Mouse (Mus musculus) layer of hippocampus, postnatal 10 days (tissue): Measurements from ENCODE around the gene Dmd. TPM values are rescaled to one million over a fixed set of nuclear protein-coding genes. Genes with fewer than 3 reads are reported as not detected.
"Not testable (repeated sequence)": the region's sequence is repeated elsewhere in the genome, so short reads cannot be mapped to it uniquely, and the experiment has no call there.

ENCODE experiments used
- DNase-seq, 2 experiments: peaks; one replicate each; pipeline ENCODE4 v3.0.0; 2021; ENCODE audit warnings: low spot score in 2 of 2
- long read RNA-seq: library from polyadenylated mRNA; stranded (forward); transcript quantifications from one replicate; pipeline ENCODE4 v2.0.0, GENCODE M21; 2023
- total RNA-seq, 2 experiments: library from RNA; stranded (reverse); gene quantifications; 2 replicates each; pipeline ENCODE4 v1.2.3; 2021

Dmd gene
- total RNA-seq: 10 to 100 TPM; 67.6 to 68.6 TPM
- long read RNA-seq, full-length matches to known transcripts: 2 of 9 reads
- long read RNA-seq, partial matches to known transcripts: 1 of 9 reads
- long read RNA-seq, other reads (novel, unspliced or antisense): 6 of 9 reads

- no peak for DNase-seq
Observed at GRCm38 (mm10) chrX:82948630-82949029, at the start of gene Dmd. TSS of gene Dmd (plus strand) at chrX:82948870.

GRCm38 (mm10) chrX:82901515-82901914, 47.2 kb upstream of the Dmd start:
- DNase-seq: no peak

DNA sequence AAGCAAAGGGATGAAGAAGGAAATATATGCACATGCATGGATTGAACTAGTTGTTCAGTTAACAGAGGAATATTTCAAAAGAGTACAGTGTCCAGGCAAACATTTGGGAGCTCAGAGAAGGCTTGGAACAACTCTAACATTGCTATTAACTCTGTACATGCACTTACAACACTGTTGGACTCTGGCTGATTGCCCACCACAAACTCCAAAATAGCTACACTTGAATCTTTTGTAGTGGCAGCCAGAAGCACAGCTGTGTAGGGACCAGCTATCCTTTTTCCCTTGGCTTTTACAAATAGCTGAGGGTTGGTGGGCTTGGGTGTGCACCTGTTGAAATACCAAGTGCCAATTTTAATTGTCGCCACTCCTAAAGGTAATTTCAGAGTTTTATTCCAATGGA, 39.0 kb downstream of the Dmd start:
- DNase-seq: no peak

DNA sequence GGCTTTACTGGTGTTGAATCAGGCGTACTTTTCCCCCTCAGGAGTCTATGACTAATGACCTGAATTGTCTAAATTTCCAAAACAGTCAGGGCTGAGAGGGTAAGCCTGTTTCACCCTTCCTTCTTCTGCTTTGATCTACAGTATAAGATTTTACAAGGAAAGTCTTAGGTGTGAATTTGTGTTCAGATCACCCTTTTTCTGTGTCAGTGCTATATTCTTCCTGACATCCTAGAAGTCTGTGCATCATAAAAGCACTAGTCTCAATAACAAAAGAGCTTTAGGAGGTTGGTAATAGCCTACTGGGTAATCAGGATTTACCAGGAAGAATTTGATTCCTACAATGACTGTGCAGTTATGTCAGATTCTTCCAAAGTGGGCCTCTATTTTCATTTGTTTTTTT, 101.5 kb downstream of the Dmd start:
- no peak for DNase-seq

DNA sequence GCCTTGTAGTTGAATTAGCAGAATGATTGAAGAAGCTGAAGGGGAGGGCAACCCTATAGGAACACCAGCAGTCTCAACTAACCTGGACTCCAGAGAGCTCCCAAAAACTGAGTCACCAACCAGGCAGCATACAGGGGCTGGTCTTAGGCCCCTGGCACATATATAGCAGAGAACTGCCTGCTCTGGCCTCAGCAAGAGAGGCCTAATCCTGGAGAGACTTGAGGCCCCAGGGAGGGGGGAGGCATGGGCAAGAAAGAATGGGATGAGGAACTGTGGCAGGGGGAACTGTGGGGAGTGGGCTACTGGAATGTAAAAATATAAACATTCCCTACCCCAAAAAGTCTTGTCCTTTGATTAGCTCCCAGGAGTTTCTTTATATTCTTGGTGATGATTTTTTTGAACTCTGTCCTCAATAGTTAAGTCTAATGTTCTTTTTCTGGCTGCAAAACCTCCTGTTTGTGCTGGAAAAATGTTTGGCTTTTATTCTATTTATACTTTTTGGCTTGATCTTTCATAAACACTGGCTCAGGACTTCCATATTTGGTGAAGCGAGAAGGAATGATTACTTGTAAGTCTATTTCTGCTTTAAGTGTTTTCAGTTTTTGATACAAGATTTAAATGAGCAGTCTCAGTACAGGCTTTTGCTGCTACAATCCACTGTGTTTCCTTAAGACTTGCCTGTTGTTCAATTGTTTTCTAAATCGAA, 167.7 kb downstream of the Dmd start:
- DNase-seq: no peak

- no peak for DNase-seq
Observed at GRCm38 (mm10) chrX:83117198-83117597, 168.5 kb downstream of the Dmd start.

- DNase-seq: no peak
Observed at GRCm38 (mm10) chrX:83220563-83220962, 271.9 kb downstream of the Dmd start.

DNA sequence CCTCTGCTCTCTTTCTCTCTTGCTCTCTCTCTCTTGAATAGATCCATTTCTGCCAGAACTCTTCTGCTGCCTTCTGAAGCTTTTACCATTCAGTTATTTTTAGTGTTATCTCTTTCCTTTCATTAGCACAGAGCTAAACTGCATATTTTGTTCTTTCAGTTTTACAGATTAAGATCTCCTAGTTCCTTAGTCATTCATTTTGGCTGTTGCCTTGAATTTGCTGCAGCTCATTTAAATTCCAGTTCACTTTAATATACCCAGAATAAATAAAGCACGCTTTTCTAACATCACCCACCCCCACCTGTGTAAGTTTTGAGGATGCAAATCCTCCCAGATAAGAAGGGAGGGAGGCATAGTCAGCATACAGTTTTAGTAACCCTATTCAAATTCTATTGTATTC, 272.4 kb downstream of the Dmd start:
- DNase-seq: no peak

DNA sequence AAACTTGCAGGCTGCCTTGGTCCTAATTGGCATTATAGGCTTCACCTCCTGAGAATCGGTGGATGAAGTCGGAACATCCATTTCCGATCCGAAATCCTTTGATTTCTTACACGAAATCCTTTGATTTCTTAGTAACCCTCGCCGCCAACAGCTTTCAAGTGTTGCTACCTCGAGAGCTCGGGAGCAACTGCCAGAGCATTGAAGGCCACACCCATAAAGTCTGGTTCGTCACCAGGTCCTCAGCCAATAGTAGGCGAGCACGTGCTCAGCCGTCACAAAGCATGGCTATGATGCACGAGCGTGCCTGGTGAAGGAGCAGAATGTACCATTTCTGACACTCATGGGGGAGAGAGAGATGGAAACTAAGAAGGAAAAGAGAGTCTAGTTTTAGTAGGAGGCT, 538.9 kb downstream of the Dmd start, which contains the start of gene Tsga8:
Gene Tsga8, minus strand, starts transcription at position 327 of the 400 bp plus-strand sequence.
- no peak for DNase-seq

- DNase-seq: no peak
Observed at GRCm38 (mm10) chrX:83674998-83675397, 726.3 kb downstream of the Dmd start.

GRCm38 (mm10) chrX:83686547-83686946, 737.9 kb downstream of the Dmd start:
- DNase-seq: no peak

DNA sequence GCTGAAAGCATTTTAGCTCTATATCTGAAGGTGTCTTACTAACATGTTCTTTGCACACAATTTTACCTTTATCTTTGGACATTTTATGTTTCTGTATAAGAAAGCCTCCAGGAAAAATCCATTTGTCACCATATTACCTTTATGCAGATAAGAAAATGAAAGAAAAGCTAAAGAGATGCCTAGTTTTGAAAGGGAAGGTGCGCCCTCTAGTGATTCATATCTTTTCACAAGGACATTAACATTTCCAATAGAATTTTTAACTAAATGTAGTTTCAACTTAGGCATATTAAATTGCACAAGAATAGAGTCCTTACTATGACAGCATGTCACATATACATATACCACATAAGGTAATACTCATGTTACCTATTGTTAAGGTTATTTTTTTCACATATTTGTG, 791.9 kb downstream of the Dmd start:
- no peak for DNase-seq

GRCm38 (mm10) chrX:83746301-83747008, 797.8 kb downstream of the Dmd start:
- peak; percentile 3 to 11 for DNase-seq

GRCm38 (mm10) chrX:83787406-83787805, 838.7 kb downstream of the Dmd start:
- DNase-seq: no peak

DNA sequence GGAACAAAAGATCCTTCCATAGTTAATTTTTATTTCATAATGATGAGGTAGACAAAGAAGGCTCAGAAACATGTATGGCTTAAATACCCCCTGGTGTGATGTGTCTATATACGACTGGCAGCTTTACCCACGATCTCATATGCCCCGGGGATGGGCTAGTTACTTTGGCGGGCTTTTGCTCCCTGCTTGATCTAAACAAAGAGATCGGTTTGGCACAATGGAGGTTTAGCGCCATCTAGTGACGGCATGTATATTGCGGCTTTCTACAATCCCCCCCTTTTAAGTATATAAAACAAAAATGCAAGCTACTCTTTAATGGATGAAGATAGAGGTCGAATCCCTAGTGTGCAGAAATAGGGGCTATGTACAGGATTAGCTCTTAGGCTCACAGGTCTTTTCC, 918.8 kb downstream of the Dmd start:
- peak in 1 of 2 experiments; percentile 8 for DNase-seq

DNA sequence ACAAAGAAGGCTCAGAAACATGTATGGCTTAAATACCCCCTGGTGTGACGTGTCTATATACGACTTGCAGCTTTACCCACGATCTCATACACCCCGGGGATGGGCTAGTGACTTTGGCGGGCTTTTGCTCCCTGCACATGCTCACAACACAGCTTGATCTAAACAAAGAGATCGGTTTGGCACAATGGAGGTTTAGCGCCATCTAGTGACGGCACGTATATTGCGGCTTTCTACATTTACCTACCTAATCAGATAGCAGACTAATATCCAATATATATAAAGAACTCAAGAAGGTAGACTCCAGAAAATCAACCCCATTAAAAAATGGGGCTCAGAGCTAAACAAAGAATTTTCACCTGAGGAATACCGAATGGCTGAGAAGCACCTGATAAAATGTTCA, 926.7 kb downstream of the Dmd start:
- peak; percentile 10 to 20 for DNase-seq

DNA sequence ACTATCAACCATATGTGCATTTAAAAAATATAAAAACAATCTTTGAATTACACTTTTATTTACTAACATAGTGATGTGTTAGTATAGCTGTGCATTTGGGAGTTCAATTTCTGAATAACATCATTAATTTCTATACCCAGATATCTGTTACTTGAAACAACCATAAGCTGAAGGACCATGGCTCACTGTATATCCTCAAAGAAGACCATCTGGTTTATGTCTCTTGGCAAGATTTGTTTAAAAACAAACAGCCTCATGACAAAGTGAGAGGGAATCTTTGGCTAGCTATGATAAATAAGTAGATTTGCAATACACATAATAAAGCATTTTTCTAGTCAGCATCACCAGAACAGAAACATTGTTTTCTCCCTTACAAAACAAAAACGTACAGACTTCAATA, 1027.2 kb downstream of the Dmd start:
- no peak for DNase-seq

DNA sequence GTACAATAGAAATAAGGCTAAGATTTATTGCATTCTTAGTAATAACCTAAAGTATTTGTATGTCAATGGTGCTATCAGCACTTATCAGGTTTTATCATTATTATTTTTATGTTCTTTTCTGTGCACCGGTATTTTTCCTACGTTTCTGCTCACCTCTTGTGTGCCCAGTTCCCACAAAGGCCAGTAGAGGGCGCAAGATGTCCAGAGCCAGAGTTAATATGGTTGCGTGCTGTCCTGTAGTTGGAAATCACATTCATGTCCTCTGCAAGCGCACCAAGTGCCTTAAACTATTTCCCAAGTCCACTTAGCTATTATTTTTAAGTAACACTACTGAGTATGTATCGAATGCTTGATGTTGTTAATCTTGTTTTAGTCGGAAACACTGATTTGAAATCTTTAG, 1052.6 kb downstream of the Dmd start:
- peak; percentile 44 to 52 for DNase-seq

DNA sequence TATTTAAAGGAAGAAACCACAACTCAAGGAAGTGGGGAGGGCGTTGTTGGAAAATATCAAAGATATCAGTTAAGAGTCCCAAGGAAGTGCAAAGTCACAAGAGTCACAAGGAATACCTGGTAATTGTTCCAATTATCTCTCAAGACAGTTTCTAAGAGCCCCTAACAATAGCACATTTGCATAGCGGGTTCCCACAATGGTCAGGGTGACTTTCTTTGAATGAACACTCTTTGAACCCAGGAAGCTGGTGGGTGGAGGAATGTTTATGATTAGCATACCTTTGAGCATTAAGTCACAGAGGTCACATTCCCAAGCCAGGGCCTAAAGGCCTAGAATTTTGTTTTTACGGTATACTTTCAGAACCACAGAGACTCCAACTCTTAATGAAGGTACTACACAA, 1113.8 kb downstream of the Dmd start:
- DNase-seq: not testable (repeated sequence)

- no peak for DNase-seq
Observed at GRCm38 (mm10) chrX:84165872-84166271, 1217.2 kb downstream of the Dmd start.

DNA sequence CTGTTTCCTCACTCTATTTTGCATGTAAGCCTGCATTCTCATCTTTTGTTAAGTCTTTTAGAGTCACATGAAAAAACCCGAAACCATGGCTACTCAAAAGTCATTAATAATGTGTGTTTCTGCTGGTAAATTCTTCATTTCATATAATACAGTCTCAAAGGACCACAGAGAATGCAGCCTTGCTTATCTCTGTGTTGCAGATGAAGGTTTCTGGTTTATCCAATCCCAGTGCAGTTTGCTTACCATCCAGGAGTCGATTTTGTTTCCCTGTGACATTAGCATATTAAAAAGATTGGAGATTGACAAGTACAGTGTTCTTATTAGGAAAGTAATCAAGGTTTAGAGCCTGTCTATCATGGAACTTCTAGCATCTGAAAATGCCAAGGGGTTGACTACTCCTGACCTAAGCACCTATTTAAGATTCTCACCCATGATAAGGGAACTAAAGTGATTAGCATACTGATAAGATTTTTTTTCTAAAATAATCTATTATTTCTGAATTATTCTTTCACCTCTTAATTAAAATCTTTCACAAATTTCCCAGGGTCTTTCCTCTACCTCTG, 1292.7 kb downstream of the Dmd start:
- DNase-seq: no peak

DNA sequence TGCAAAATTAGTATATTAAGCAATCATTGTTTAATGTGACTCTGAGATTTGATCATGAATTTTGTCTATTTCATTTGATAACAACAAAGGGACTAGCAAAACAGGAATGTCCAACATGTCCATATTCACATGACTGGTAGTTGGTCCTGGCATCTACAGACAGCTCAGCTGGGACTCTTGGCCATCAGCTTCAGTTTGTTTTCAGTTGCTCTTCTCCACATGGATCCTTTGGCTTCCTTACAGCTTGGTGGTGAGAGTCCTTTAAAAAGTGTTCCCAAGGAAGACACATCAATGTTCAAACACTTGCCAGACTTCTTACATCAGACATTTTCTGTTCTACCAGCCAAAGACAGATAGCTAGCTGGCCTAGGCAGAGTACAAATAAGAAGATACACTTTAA, 1381.9 kb downstream of the Dmd start:
- DNase-seq: no peak
